Mouse (Mus musculus): ENCODE measurements around the gene Hacl1. TPM values are rescaled to one million over a fixed set of nuclear protein-coding genes. Genes with fewer than 3 reads are reported as not detected.
A peak's percentile ranks its signal among the peaks of the same experiment; 100 is the strongest.

The Hacl1 gene
- polyA plus RNA-seq, 1 experiment from 2014 or later: 7.8 TPM

DNA sequence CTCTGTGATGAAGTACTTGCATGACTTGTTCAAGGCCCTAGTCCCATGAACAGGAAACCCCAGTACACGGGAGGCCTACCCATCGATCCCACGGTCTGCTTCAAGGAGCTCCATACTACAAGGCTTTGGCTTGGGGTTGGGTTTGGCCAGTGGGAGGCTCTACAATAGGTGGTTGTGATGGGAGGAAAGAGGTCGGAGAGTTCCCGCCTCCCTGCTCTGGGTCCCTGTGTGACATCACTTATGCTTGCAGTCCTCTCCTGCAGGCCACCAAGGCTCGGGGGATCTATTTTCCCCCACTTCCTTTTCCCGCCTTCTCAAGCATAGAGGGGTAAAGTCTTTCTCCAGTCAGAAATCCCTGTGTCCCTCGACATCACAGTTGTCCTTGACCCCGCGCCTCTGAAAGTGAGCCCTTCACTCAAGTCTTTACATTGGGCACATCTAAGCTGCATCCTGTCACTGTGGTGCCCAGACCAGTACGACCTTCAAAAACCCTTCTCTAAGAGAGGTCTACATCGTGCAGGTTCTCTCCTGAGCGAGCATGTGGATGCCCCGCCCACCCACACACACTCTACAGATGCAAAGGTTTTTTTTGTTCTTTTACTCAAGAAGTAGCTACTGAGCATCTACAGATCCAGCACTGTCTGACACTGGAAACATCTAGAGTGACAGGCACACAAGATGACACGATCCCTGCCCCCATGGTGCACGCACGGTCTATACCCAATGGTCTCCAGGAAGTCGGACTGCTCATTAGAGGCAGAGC is 66.0 kb downstream of the Hacl1 start:
- Histone ChIP-seq H3K36me3 (no peaks in the 10 kb centered on the region), H3K9me3 (no peaks in the 10 kb centered on the region), H3K27me3 (ENCODE audit: insufficient read depth, poor library complexity, severe bottlenecking) (no peaks in the 10 kb centered on the region), H3K4me3 (no peak overlapping the region), H3K27ac (no peak overlapping the region), H3K4me1 (peaks cover 58% of the 10 kb centered on the region)
- no peak for DNase-seq (ENCODE audit: low spot score)
- 84% methylated on average over 18 of the region's 18 CpGs for WGBS

DNA sequence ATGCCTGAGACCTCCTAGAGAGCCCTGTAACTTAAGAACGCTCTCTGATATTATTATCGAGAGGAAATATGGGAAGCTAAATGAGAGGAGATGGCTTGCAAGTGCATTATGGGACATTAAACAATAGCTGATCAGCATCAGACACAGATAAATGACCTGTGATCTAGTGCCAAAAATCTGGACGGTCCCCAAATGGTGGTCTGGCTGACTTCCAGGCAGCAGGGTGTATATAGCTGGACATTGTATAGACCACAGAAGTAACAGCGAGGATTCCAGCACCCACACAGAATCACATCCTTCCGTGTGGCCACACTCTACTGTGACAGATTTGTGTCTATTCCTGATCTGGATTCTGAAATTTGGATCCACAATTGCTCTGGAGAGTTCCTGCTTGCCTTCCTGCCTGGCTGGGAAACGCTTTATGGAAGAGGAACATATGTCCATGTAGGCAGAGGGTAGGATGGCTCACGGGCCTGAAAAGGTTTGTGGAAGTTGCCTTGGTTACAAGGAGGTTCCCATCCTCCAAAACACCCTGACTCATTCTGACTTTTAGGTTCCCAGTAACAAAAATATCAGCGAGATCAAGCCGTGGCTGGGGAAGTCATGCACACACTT is 68.4 kb downstream of the Hacl1 start:
- H3K27ac ChIP-seq: no peak overlapping the region
- no peak for DNase-seq (ENCODE audit: low spot score)
- no peaks in the 10 kb centered on the region for H3K36me3 ChIP-seq
- WGBS: 86% methylated on average over 9 of the region's 9 CpGs
- H3K9me3 ChIP-seq: no peaks in the 10 kb centered on the region
- no peak overlapping the region for H3K4me3 ChIP-seq
- no peaks in the 10 kb centered on the region for H3K27me3 ChIP-seq (ENCODE audit: insufficient read depth, poor library complexity, severe bottlenecking)
- peaks cover 54% of the 10 kb centered on the region for H3K4me1 ChIP-seq

DNA sequence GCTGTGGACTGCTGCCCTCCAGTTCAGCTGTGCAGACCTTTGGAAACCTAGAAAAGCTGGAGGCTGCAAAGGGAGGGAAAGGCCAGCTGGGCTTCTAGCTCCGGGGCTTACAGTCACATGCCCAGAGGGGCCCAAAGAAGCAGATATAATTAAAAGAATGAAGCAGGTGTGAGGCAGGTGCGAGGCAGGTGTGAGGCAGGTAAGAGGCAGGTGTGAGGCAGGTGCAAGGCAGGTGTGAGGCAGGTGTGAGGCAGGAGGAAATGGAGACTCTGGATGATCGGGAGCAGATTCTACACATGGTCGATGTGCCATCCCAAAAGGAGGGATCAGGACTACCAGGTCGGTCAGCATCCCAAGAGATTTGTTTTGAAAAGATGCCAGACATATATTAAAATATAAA is 69.7 kb downstream of the Hacl1 start:
- Histone ChIP-seq H3K4me1 (peaks cover 41% of the 10 kb centered on the region), H3K36me3 (no peaks in the 10 kb centered on the region), H3K27me3 (ENCODE audit: insufficient read depth, poor library complexity, severe bottlenecking) (no peaks in the 10 kb centered on the region), H3K4me3 (no peak overlapping the region), H3K27ac (no peak overlapping the region), H3K9me3 (no peaks in the 10 kb centered on the region)
- no peak for DNase-seq (ENCODE audit: low spot score)
- 83% methylated on average over 5 of the region's 5 CpGs for whole genome bisulfite sequencing

DNA sequence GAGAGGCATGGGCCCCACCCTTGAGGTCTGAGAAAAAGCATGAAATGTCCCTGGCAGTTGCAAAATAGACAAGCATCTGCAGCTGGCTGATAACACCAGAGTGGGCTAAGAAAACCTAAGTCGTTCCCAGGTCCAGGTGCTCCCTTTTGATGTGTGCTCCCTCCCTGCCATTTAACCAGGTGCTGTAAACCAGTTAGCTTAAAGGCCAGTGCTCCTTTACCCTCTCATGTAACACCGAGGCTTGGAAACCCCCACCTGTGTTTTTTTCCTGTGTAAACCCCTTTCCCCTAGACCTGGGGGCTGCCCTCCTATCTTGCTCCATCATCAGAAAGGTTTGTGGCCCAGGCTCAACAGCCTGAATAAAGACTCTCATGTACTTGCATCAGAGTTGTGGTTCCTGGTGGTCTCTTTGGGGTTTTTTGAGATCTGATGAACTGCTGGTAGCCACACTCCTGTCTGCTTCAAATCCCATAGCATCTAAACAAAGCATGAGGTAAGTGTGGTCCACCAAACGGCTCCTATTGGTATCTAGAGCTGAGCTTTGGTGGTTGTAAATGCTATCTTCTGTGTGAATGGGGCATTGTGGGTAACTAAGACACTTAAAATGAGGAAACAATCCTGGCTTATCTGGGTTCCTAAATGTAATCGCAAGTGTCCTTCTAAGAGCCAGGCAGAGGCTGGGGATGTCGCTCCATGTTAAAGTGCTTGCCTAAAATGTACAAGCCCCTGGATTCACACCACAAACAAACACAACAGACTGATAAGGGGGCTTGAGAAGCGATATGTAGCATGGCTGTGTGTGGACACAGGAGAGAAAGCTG is 70.7 kb downstream of the Hacl1 start:
- Histone ChIP-seq H3K27me3 (ENCODE audit: insufficient read depth, poor library complexity, severe bottlenecking) (no peaks in the 10 kb centered on the region), H3K9me3 (no peaks in the 10 kb centered on the region), H3K4me3 (no peak overlapping the region), H3K27ac (peak overlapping the region; percentile 8; the same call in 1 of the 2 replicates), H3K4me1 (peaks cover 41% of the 10 kb centered on the region), H3K36me3 (no peaks in the 10 kb centered on the region)
- no peak for DNase-seq (ENCODE audit: low spot score)
- 26% methylated on average over 6 of the region's 6 CpGs for WGBS

DNA sequence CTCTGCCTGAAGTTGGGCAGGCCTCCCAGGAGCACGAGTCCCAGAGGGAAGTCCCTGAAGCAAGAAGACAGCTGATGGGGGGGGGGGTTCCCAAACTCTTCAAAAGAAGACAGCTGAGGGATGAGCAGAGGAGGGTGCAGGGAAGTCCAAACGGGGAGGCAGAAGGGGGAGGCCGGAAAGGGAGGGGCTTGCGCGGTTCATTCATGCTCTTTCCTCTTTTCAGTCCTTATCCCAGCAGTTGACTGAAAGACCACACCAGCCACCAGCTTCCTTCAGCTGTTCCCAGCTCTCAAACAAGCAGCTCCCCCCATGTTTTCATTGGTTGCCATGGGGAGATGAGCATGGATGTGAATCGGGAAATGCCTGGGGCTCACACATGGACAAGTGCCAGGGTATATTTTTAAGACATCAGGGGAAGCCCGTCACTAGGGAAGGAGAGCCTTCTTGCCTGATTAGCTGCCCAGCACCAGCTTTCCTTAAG is 71.9 kb downstream of the Hacl1 start:
- Histone ChIP-seq H3K36me3 (no peaks in the 10 kb centered on the region), H3K4me3 (no peak overlapping the region), H3K4me1 (peaks cover 48% of the 10 kb centered on the region), H3K9me3 (no peaks in the 10 kb centered on the region), H3K27ac (peak overlapping the region; percentile 59; the same call in 1 of the 2 replicates), H3K27me3 (ENCODE audit: insufficient read depth, poor library complexity, severe bottlenecking) (no peaks in the 10 kb centered on the region)
- DNase-seq (ENCODE audit: low spot score): no peak
- 60% methylated on average over 7 of the region's 7 CpGs for WGBS

DNA sequence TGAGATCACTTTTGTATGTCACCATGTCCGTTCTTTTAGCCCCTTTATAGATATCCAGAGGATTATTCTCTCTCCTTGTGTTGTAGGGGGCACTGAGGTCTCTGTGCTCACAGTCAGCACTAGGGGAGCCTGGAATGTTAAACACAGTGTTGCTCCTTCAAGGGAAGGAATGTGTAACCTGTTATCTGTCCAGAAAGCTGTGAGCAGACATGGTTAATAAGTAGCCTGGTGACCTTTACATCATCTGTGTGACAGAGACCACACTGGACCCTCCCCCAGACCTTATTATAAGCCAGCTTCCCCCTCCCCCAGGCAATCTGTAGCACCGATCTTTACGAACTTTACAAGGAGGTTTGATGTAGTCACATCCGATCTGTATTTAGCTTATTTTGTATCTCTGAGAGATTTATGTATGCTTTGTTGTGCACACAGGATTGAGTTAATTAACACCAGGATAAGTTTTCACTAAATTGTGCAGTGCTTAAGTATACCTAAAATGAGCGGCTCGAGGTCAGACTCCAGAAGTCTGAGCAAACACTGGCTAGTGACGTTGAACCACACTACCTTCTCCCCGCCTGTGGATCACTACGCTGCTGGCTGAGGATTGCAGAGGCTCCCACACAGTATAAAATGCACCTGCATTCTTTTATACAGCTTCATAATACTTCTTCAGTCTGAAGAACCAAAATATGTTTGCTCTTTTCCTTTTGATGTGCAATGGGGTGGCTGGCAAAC is 75.4 kb downstream of the Hacl1 start:
- WGBS: 63% methylated on average over 9 of the region's 9 CpGs
- Histone ChIP-seq H3K27ac (peak overlapping the region; percentile 83), H3K27me3 (ENCODE audit: insufficient read depth, poor library complexity, severe bottlenecking) (no peaks in the 10 kb centered on the region), H3K36me3 (no peaks in the 10 kb centered on the region), H3K4me1 (peaks cover 50% of the 10 kb centered on the region), H3K9me3 (no peaks in the 10 kb centered on the region), H3K4me3 (no peak overlapping the region)
- DNase-seq (ENCODE audit: low spot score): no peak

DNA sequence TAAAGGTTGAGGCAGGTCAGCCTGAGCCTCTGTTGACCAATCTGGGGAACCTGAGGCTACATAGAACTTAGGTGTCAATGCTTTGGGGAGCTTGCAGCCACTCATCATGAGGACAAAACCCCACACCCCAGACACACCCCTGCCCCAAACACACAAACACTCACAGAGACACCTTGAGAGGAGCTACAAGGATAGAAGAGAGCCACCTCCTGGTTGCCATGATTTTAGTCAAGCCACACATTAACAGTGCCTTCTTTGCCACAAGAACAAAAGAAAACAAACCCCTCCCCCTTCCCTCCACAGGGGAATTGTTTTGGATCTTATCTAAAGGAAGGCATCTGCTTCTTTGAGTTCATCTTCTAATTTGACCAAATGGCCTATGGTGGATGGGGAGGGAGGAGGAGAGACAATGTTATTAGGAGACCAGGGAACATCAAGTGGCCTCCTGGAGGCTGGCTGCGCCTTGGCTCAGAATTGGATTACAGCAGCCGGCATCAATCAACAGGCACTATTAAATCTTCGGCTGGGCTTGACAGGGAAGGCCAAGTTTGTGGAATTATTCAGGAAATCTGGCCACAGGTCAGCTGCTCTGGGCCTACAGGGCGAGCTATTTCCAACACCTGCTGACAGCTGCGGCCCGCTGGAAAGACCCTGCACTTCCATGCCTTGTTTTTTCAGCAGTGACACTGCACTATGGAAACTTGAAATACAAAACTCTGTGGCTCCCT is 76.5 kb downstream of the Hacl1 start:
- H3K9me3 ChIP-seq: no peaks in the 10 kb centered on the region

DNA sequence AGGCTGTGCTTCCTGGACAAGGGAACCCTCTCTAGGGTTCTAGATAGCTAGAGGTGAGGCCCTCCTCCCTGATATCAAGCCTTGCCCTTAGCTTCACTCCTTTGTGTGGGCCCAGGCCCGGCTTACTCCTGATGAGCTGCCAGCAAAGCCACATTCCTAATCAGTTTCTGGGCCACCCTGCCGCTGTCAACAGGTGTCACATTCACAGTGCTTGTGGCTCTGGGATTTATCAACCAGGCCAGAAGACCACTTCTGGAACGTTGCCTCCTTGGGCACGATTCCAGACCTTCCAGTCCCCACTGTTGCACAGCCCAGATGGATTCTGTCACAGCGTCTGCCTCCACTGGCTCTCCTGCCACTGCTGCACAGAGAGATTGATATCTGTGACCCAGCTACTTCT is 80.2 kb downstream of the Hacl1 start:
- Histone ChIP-seq H3K36me3 (no peaks in the 10 kb centered on the region), H3K27ac (peak overlapping the region; percentile 69), H3K27me3 (ENCODE audit: insufficient read depth, poor library complexity, severe bottlenecking) (no peaks in the 10 kb centered on the region), H3K4me1 (peaks cover 59% of the 10 kb centered on the region), H3K9me3 (no peaks in the 10 kb centered on the region), H3K4me3 (no peak overlapping the region)
- WGBS: 12% methylated on average over 5 of the region's 5 CpGs
- peak; percentile 88 for DNase-seq (ENCODE audit: low spot score)

More for the DNA sequence above, 76.5 kb downstream of the Hacl1 start:
- H3K27ac ChIP-seq: peak overlapping the region; percentile 83
- no peaks in the 10 kb centered on the region for H3K36me3 ChIP-seq
- H3K4me3 ChIP-seq: no peak overlapping the region
- H3K27me3 ChIP-seq (ENCODE audit: insufficient read depth, poor library complexity, severe bottlenecking): no peaks in the 10 kb centered on the region
- 12% methylated on average over 6 of the region's 6 CpGs for WGBS
- peaks cover 51% of the 10 kb centered on the region for H3K4me1 ChIP-seq
- DNase-seq (ENCODE audit: low spot score): peak; percentile 80

DNA sequence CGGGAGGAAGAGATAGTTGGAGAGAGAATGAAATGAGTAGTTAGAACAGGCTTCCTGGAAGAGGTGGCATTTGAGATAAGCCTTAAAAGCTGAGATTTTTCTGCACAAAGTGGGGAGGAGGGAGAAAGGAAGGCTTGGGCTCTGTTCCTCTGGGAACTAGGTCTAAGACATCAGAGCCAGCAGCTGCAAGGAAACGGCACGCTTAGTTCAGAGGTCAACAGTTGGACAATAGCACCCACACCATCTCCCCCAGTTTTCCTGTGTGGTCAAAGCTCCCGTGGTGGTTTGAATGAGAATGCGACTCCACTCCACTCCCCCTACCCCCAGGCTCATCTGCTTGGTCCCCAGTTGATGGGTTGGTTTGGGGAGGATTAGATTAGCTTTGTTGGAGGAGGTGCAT is 81.9 kb downstream of the Hacl1 start:
- Histone ChIP-seq H3K36me3 (no peaks in the 10 kb centered on the region), H3K4me3 (no peak overlapping the region), H3K4me1 (peaks cover 48% of the 10 kb centered on the region), H3K27ac (no peak overlapping the region), H3K9me3 (no peaks in the 10 kb centered on the region), H3K27me3 (ENCODE audit: insufficient read depth, poor library complexity, severe bottlenecking) (no peaks in the 10 kb centered on the region)
- WGBS: 47% methylated on average over 5 of the region's 5 CpGs
- DNase-seq (ENCODE audit: low spot score): no peak

DNA sequence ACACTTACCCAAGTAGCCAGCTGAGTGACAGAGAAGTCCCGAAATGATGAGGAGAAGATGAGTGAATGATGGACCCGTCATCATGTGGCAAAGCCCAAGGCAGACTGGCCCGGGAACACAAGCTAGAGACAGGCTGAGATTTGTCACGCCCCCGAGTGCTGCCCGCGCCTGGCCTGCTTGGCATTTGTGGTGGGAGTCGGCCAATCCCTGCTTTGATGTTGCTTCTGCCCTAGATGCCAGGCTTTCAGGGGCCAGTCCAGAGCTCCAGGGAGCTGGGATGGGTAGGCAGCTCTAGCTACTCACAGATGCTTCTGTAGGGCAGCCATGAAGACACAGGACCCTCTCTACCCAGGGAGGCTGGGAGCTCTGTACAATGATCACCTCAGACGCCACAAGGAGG is 83.3 kb downstream of the Hacl1 start:
- Histone ChIP-seq H3K9me3 (no peaks in the 10 kb centered on the region), H3K4me3 (no peak overlapping the region), H3K36me3 (no peaks in the 10 kb centered on the region), H3K27ac (peak overlapping the region; percentile 30; the same call in 1 of the 2 replicates), H3K4me1 (peaks cover 42% of the 10 kb centered on the region), H3K27me3 (ENCODE audit: insufficient read depth, poor library complexity, severe bottlenecking) (no peaks in the 10 kb centered on the region)
- 77% methylated on average over 9 of the region's 9 CpGs for WGBS
- DNase-seq (ENCODE audit: low spot score): no peak

DNA sequence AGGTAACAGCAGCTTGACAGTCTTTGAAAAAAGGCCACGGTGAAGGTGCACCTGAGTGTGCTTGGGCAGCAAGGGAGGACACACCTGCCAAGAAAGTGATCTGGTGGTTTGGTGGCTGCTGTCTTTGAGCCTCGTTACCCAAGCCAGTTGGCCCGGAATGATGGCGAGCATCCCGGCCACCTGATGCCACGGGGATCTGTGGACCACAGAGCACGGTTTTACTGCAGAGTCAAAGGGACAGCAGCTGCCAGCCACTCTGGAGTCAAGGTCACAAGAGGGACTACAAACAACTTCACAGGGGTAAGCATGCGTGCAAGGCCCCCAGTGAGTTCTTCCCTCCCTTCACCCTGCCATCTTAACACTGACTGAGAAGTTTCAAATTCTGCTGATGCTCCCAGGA is 83.8 kb downstream of the Hacl1 start:
- no peak for DNase-seq (ENCODE audit: low spot score)
- Histone ChIP-seq H3K27ac (no peak overlapping the region), H3K36me3 (0 out of 2 replicates have a peak, but pooled peaks cover 2% of the 10 kb centered on the region), H3K4me1 (peaks cover 44% of the 10 kb centered on the region), H3K4me3 (no peak overlapping the region), H3K27me3 (ENCODE audit: insufficient read depth, poor library complexity, severe bottlenecking) (no peaks in the 10 kb centered on the region), H3K9me3 (no peaks in the 10 kb centered on the region)
- 83% methylated on average over 8 of the region's 8 CpGs for WGBS
